Mouse (Mus musculus) urinary bladder, postnatal 25 days (tissue): ENCODE measurements at regions not wholly inside any gene's neighbourhood (a gene's known extent, or its start where the extent isn't known, plus 50 kb on each side); places are given as distances from the start of the nearest gene placed in this dataset.

Source experiments
- DNase-seq: peaks from one replicate; pipeline ENCODE4 v3.0.0; 2022; ENCODE audit warnings: low spot score

GRCm38 (mm10) chr1:102628061-102628460 is 2140.3 kb upstream of the Cdh20 start:
- DNase-seq, result peak; percentile 100

- no peak for DNase-seq
Observed at GRCm38 (mm10) chr1:102644379-102644778, 2123.9 kb upstream of the Cdh20 start.

- no peak for DNase-seq
Observed at GRCm38 (mm10) chr1:102687367-102688070, 2080.8 kb upstream of the Cdh20 start.

- DNase-seq, result no peak
Observed at GRCm38 (mm10) chr1:102716459-102716858, 2051.9 kb upstream of the Cdh20 start.

- no peak for DNase-seq
Observed at GRCm38 (mm10) chr1:102733991-102734390, 2034.3 kb upstream of the Cdh20 start.

GRCm38 (mm10) chr1:102735392-102735791 is 2032.9 kb upstream of the Cdh20 start:
- DNase-seq, result no peak

- no peak for DNase-seq
Observed at GRCm38 (mm10) chr1:102757941-102758340, 2010.4 kb upstream of the Cdh20 start.
